Mouse (Mus musculus) thymus, adult 2 months (tissue): ENCODE data around the gene Incenp.

Source experiments
- CTCF ChIP-seq: fragments of 200-500 bp; IDR thresholded peaks from 2 replicates; pipeline ENCODE4 v1.5.1; 2012; ENCODE audit warnings: mild to moderate bottlenecking, control low read depth, low read length, moderate library complexity, borderline replicate concordance; ENCODE audit not compliant: control insufficient read depth, poor library complexity, insufficient read depth; ENCODE audit errors: extremely low read depth
- POLR2A ChIP-seq: fragments of 200-500 bp; IDR thresholded peaks from 2 replicates; pipeline ENCODE4 v1.6.1; 2012; ENCODE audit warnings: mild to moderate bottlenecking, low read length, control low read depth, moderate library complexity; ENCODE audit not compliant: control insufficient read depth, poor library complexity, insufficient read depth; ENCODE audit errors: extremely low read depth

DNA sequence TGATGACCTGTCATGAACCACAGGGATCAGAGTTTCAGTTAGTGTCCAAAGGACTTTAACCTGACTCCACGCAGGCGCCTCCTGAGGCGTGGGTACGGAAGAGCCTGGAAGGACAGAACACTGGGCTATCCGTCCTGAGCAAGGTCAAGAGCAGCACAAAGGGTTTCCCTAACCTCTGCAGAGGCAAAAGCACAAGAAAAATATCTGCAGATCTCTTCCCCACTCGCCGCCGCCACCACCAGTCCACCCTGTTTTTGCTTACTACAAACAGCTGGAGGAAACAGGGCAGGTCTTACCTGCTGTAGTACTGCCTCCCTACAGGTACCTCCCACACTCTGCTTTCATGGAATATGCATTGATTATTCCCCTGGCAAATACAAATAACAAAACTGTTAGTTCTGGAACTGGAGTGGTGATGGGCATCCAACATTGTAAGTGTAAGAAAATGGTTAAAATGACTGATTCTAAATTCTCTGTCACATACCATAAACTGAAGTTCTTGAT lies 25.5 kb upstream of the Incenp start:
- TF ChIP-seq POLR2A (no peak), CTCF (no peak)
